ENCODE assay signal across 23 mouse cellular contexts in genomic region chr5:134783794-134784193, GRCm38 (mm10). TPM values are rescaled to one million over a fixed set of nuclear protein-coding genes. Genes with fewer than 3 reads are reported as not detected.
A peak's percentile ranks its signal among the peaks of the same experiment; 100 is the strongest.
DNase-seq lines count a peak whose midpoint lies in the region; ATAC-seq and TF ChIP-seq lines count a peak whose summit lies in the region.
"Had no signal": no experiment of that assay in that cellular context is flagged by ENCODE, and none has a peak within 500 bp of the region (broad histone marks: within the 10 kb centered on the region; RNA-seq: fewer than 3 reads in every experiment).

No protein-coding gene starts in this region.

- no peak overlapping the region for H3K4me3 ChIP-seq in intestine, embryonic 15.5 days (replicated peaks)
- no peak overlapping the region for H3K4me3 ChIP-seq in intestine, postnatal 0 days (ENCODE audit: low read depth, low read length)
- H3K4me3 ChIP-seq in ES-Bruce4 (ENCODE audit: low read depth, low read length) (no peak overlapping the region), ES-E14 (ENCODE audit: insufficient read depth in 1 of 2, low read depth in 1 of 2, low read length in 2 of 2, poor library complexity in 1 of 2, severe bottlenecking in 1 of 2) (no peak overlapping the region)
- H3K4me3 ChIP-seq in left cerebral cortex, adult 2 months: no peak overlapping the region
- no peak overlapping the region for H3K4me3 ChIP-seq in hindbrain, embryonic 14.5 days (replicated peaks; ENCODE audit: low read length)
- H3K4me3 ChIP-seq: embryonic facial prominence, embryonic 10.5 days; embryonic facial prominence, embryonic 12.5 days; forebrain, embryonic 13.5 days; forebrain, embryonic 15.5 days had no signal

- no peaks in the 10 kb centered on the region for H3K9me3 ChIP-seq in intestine, embryonic 15.5 days
- no peaks in the 10 kb centered on the region for H3K9me3 ChIP-seq in intestine, postnatal 0 days (ENCODE audit: control insufficient read depth)
- H3K9me3 ChIP-seq in ES-Bruce4 (replicated peaks; ENCODE audit: control insufficient read depth, insufficient read depth, low read length, poor library complexity, severe bottlenecking) (no peaks in the 10 kb centered on the region), ES-E14 (ENCODE audit: control insufficient read depth, insufficient read depth, low read depth, low read length) (no peaks in the 10 kb centered on the region)
- H3K9me3 ChIP-seq in hindbrain, embryonic 14.5 days (ENCODE audit: control insufficient read depth, low read length): no peaks in the 10 kb centered on the region
- H3K9me3 ChIP-seq: embryonic facial prominence, embryonic 10.5 days; embryonic facial prominence, embryonic 12.5 days; forebrain, embryonic 13.5 days; forebrain, embryonic 15.5 days had no signal

- peaks cover 14% of the 10 kb centered on the region; the same call in 1 of the 2 replicates for H3K4me1 ChIP-seq in intestine, embryonic 15.5 days (replicated peaks)
- H3K4me1 ChIP-seq in intestine, postnatal 0 days (replicated peaks; ENCODE audit: control insufficient read depth, insufficient read depth, low read length): no peaks in the 10 kb centered on the region
- H3K4me1 ChIP-seq in ES-Bruce4 (ENCODE audit: control insufficient read depth, insufficient read depth, low read length) (peaks cover 2% of the 10 kb centered on the region), ES-E14 (ENCODE audit: control insufficient read depth in 2 of 2, insufficient read depth in 2 of 2, low read length in 2 of 2, poor library complexity in 1 of 2) (peaks cover 0 to 20% of the 10 kb centered on the region in 2 experiments; a peak in 2 of 4 replicates)
- peaks cover 7% of the 10 kb centered on the region; the same call in 1 of the 2 replicates for H3K4me1 ChIP-seq in hindbrain, embryonic 14.5 days (replicated peaks; ENCODE audit: control insufficient read depth, insufficient read depth, low read length)

- H3K27me3 ChIP-seq in intestine, embryonic 15.5 days (replicated peaks): no peaks in the 10 kb centered on the region
- no peaks in the 10 kb centered on the region for H3K27me3 ChIP-seq in intestine, postnatal 0 days (replicated peaks; ENCODE audit: control insufficient read depth, insufficient read depth, low read length)
- H3K27me3 ChIP-seq in ES-Bruce4 (ENCODE audit: control insufficient read depth, insufficient read depth, low read length, poor library complexity, severe bottlenecking): no peaks in the 10 kb centered on the region
- H3K27me3 ChIP-seq in hindbrain, embryonic 14.5 days (ENCODE audit: control insufficient read depth, insufficient read depth, low read length): no peaks in the 10 kb centered on the region
- H3K27me3 ChIP-seq: embryonic facial prominence, embryonic 12.5 days; forebrain, embryonic 13.5 days; forebrain, embryonic 15.5 days had no signal

- TF ChIP-seq POLR2A in ES-Bruce4 (IDR thresholded peaks at IDR 0.05; ENCODE audit: insufficient read depth, low read length): no peak

- no peak overlapping the region for H3K9ac ChIP-seq in intestine, embryonic 15.5 days
- no peak overlapping the region for H3K9ac ChIP-seq in intestine, postnatal 0 days (ENCODE audit: low read depth, low read length)
- H3K9ac ChIP-seq in ES-Bruce4 (ENCODE audit: low read depth, poor library complexity, severe bottlenecking): no peak overlapping the region
- no peak overlapping the region for H3K9ac ChIP-seq in ES-E14 (ENCODE audit: insufficient read depth, low read depth, low read length, poor library complexity, severe bottlenecking)
- no peak overlapping the region for H3K9ac ChIP-seq in hindbrain, embryonic 14.5 days
- H3K9ac ChIP-seq: embryonic facial prominence, embryonic 12.5 days; forebrain, embryonic 13.5 days; forebrain, embryonic 15.5 days; forebrain, postnatal 0 days had no signal

- WGBS in intestine, embryonic 15.5 days: 69% methylated on average over 2 of the region's 2 CpGs
- 82% methylated on average over 2 of the region's 2 CpGs for WGBS in intestine, postnatal 0 days
- WGBS in hindbrain, embryonic 14.5 days: 66% methylated on average over 2 of the region's 2 CpGs

- TF ChIP-seq EP300 in ES-Bruce4 (IDR thresholded peaks at IDR 0.05; ENCODE audit: insufficient read depth, low read depth, low read length): 0 out of 2 replicates have a peak, but pooled peaks have one; percentile 27

- H3K4me2 ChIP-seq in intestine, embryonic 15.5 days (replicated peaks): no peak overlapping the region
- no peak overlapping the region for H3K4me2 ChIP-seq in intestine, postnatal 0 days (replicated peaks; ENCODE audit: low read depth)
- H3K4me2 ChIP-seq in hindbrain, embryonic 14.5 days (replicated peaks): no peak overlapping the region
- H3K4me2 ChIP-seq: embryonic facial prominence, embryonic 12.5 days; forebrain, embryonic 13.5 days; forebrain, embryonic 15.5 days had no signal

- DNase-seq in ES-E14 (ENCODE audit: low read depth, low spot score) (no peak), ZHBTc4 (ENCODE audit: low read depth, low spot score) (peak; percentile 55)
- no peak for DNase-seq in left cerebral cortex, adult 2 months (ENCODE audit: extremely low spot score in 1 of 2, low spot score in 2 of 2)
- DNase-seq in hindbrain, embryonic 14.5 days (ENCODE audit: low spot score): no peak
- DNase-seq in kidney, postnatal 4 days: no peak
- DNase-seq: adrenal gland, adult 8-10 months; adrenal gland, postnatal 14 days; adrenal gland, postnatal 36 days; cerebellum, adult 11-12 months; cerebellum, adult 2 months; cerebellum, adult 9-10 months; cerebellum, postnatal 10 days; cerebellum, postnatal 25 days; forebrain, postnatal 0 days had no signal

- ATAC-seq in intestine, embryonic 15.5 days: 0 out of 2 replicates have a peak, but pooled peaks have one; percentile 24
- ATAC-seq in intestine, postnatal 0 days: no peak
- ATAC-seq in hindbrain, embryonic 14.5 days (ENCODE audit: low FRiP score): no peak
- ATAC-seq: forebrain, embryonic 13.5 days; forebrain, embryonic 15.5 days; forebrain, postnatal 0 days had no signal

- in situ Hi-C loops in ES-E14 (cut with MboI; ENCODE audit: low sequenced_read_pairs in 2 of 2, unreplicated experiment in 2 of 2): no loop called here

- intact Hi-C loops in left cerebral cortex, adult 2 months (cut with DNase I): no loop called here

- no peaks in the 10 kb centered on the region for H3K36me3 ChIP-seq in intestine, embryonic 15.5 days
- H3K36me3 ChIP-seq in intestine, postnatal 0 days (ENCODE audit: control insufficient read depth, insufficient read depth): no peaks in the 10 kb centered on the region
- no peaks in the 10 kb centered on the region for H3K36me3 ChIP-seq in ES-Bruce4 (ENCODE audit: control insufficient read depth, insufficient read depth, low read length, poor library complexity, severe bottlenecking)
- no peaks in the 10 kb centered on the region for H3K36me3 ChIP-seq in ES-E14 (ENCODE audit: control insufficient read depth, insufficient read depth, low read length, poor library complexity, severe bottlenecking)
- no peaks in the 10 kb centered on the region for H3K36me3 ChIP-seq in hindbrain, embryonic 14.5 days (replicated peaks; ENCODE audit: control insufficient read depth, insufficient read depth)
- H3K36me3 ChIP-seq: embryonic facial prominence, embryonic 10.5 days; embryonic facial prominence, embryonic 12.5 days; forebrain, embryonic 15.5 days had no signal

- no peak overlapping the region for H3K27ac ChIP-seq in intestine, embryonic 15.5 days
- H3K27ac ChIP-seq in intestine, postnatal 0 days (ENCODE audit: low read depth, low read length): no peak overlapping the region
- H3K27ac ChIP-seq in ES-Bruce4 (ENCODE audit: insufficient read depth, low read length): no peak overlapping the region
- H3K27ac ChIP-seq in ES-E14 (ENCODE audit: insufficient read depth, low read depth, low read length, poor library complexity, severe bottlenecking): no peak overlapping the region
- no peak overlapping the region for H3K27ac ChIP-seq in left cerebral cortex, adult 2 months
- no peak overlapping the region for H3K27ac ChIP-seq in hindbrain, embryonic 14.5 days
- H3K27ac ChIP-seq: embryonic facial prominence, embryonic 10.5 days; embryonic facial prominence, embryonic 12.5 days; forebrain, embryonic 13.5 days; forebrain, embryonic 15.5 days had no signal

- TF ChIP-seq CTCF in intestine, postnatal 0 days (IDR thresholded peaks at IDR 0.05; ENCODE audit: low read depth): no peak
- TF ChIP-seq CTCF in ES-Bruce4 (IDR thresholded peaks at IDR 0.05; ENCODE audit: low read depth, low read length): no peak
- no peak for TF ChIP-seq CTCF in left cerebral cortex, adult 2 months (IDR thresholded peaks at IDR 0.05)

TF ChIP-seq in ES-E14, 5 proteins besides CTCF, POLR2A, EP300 and RAD21:
- TF ChIP-seq HCFC1 (IDR thresholded peaks at IDR 0.05; ENCODE audit: borderline replicate concordance, insufficient read depth, low read length) (no peak), MAFK (IDR thresholded peaks at IDR 0.05; ENCODE audit: insufficient read depth, low read depth, low read length) (peak; percentile 97)

RNA-seq across cellular contexts. Expression of gene Eln, which starts 36.7 kb away (rescaled TPM):
- 86.7 and 89.8 TPM in 2 replicates for polyA plus RNA-seq in intestine, embryonic 15.5 days (2015; fragmentation: Nextera tagmentation; extraction: Ambion mirVana)
- 72.4 and 81.9 TPM in 2 replicates for polyA plus RNA-seq in intestine, postnatal 0 days (2015; fragmentation: Nextera tagmentation; extraction: Ambion mirVana)
- polyA plus RNA-seq in ES-Bruce4 (2011; ENCODE audit: insufficient read depth, insufficient read length, low read depth, missing spikeins): 1.9 and 2.2 TPM in 2 replicates
- 0.85 and 0.98 TPM in 2 replicates for total RNA-seq in ES-E14 (2012; rRNA removed)
- total RNA-seq in left cerebral cortex, adult 2 months (2021): 10 to 100 TPM; 11.3 to 11.7 TPM
- polyA plus RNA-seq in hindbrain, embryonic 14.5 days (2014; fragmentation: Nextera tagmentation; extraction: Ambion mirVana): 17.9 and 21.4 TPM in 2 replicates
- total RNA-seq: MEL had no signal
- polyA plus RNA-seq: C2C12 had no signal
